Mouse (Mus musculus) olfactory bulb, adult 2 months (tissue): ENCODE measurements at regions not wholly inside any gene's neighbourhood (a gene's known extent, or its start where the extent isn't known, plus 50 kb on each side); places are given as distances from the start of the nearest gene placed in this dataset.

Experiments used
- H3K27ac ChIP-seq: fragments of 200-500 bp; 2 replicates; pipeline ENCODE4 v1.5.1; 2012; ENCODE audit warnings: low read depth, low read length; ENCODE audit not compliant: insufficient read depth
- H3K4me1 ChIP-seq: fragments of 200-500 bp; 2 replicates; pipeline ENCODE4 v1.6.1; 2012; ENCODE audit warnings: low read length; ENCODE audit not compliant: control insufficient read depth, insufficient read depth
- H3K4me3 ChIP-seq: fragments of 200-500 bp; 2 replicates; pipeline ENCODE4 v1.5.1; 2012; ENCODE audit warnings: mild to moderate bottlenecking, low read depth, low read length, moderate library complexity; ENCODE audit not compliant: insufficient read depth
- CTCF ChIP-seq: fragments of 200-500 bp; IDR thresholded peaks from 2 replicates; pipeline ENCODE4 v1.5.1; 2012; ENCODE audit warnings: low read depth, mild to moderate bottlenecking, low read length, moderate library complexity; ENCODE audit not compliant: insufficient read depth
- POLR2A ChIP-seq: fragments of 200-500 bp; IDR thresholded peaks from 2 replicates; pipeline ENCODE4 v1.6.1; 2012; ENCODE audit warnings: mild to moderate bottlenecking, low read depth, low read length, moderate library complexity; ENCODE audit not compliant: insufficient read depth
- WGBS: fragments of 180-500 bp; shearing (Covaris S2); methylation state at CpG from one replicate; pipeline ENCODE4 v1.1.7; 2018; 5-methylcytosine and 5-hydroxymethylcytosine counted together

- Histone ChIP-seq H3K4me1 (no peaks in the 10 kb centered on the region), H3K27ac (no peak overlapping the region), H3K4me3 (no peak overlapping the region)
- TF ChIP-seq CTCF (no peak), POLR2A (no peak)
- WGBS, result 68% methylated on average over 2 of the region's 2 CpGs
These were observed 67.4 kb upstream of the 1700020N01Rik start for GRCm38 (mm10) chr10:21525555-21525954.

GRCm38 (mm10) chr10:21528396-21528795, 64.5 kb upstream of the 1700020N01Rik start:
- TF ChIP-seq CTCF, result no peak
- no peak for TF ChIP-seq POLR2A
- H3K27ac ChIP-seq, result no peak overlapping the region
- 59% methylated on average over 3 of the region's 3 CpGs for WGBS
- no peaks in the 10 kb centered on the region for H3K4me1 ChIP-seq
- no peak overlapping the region for H3K4me3 ChIP-seq

GRCm38 (mm10) chr10:21529098-21529749, 63.7 kb upstream of the 1700020N01Rik start:
- no peak for TF ChIP-seq POLR2A
- no peak for TF ChIP-seq CTCF
- Histone ChIP-seq H3K4me3 (no peak overlapping the region), H3K27ac (no peak overlapping the region), H3K4me1 (no peaks in the 10 kb centered on the region)
- 77% methylated on average over 10 of the region's 10 CpGs for WGBS

GRCm38 (mm10) chr10:21532142-21532541, 60.8 kb upstream of the 1700020N01Rik start:
- H3K27ac ChIP-seq, result no peak overlapping the region
- 68% methylated on average over 1 of the region's 1 CpGs for whole genome bisulfite sequencing
- no peaks in the 10 kb centered on the region for H3K4me1 ChIP-seq
- TF ChIP-seq POLR2A (no peak), CTCF (no peak)
- no peak overlapping the region for H3K4me3 ChIP-seq

- Histone ChIP-seq H3K4me1 (no peaks in the 10 kb centered on the region), H3K27ac (no peak overlapping the region), H3K4me3 (no peak overlapping the region)
- WGBS, result 81% methylated on average over 5 of the region's 5 CpGs
- TF ChIP-seq POLR2A (no peak), CTCF (no peak)
These were observed 57.3 kb upstream of the 1700020N01Rik start for GRCm38 (mm10) chr10:21535631-21536030.

GRCm38 (mm10) chr10:21538481-21538880, 54.5 kb upstream of the 1700020N01Rik start:
- WGBS, result 74% methylated on average over 6 of the region's 6 CpGs
- Histone ChIP-seq H3K4me1 (no peaks in the 10 kb centered on the region), H3K27ac (no peak overlapping the region), H3K4me3 (no peak overlapping the region)
- no peak for TF ChIP-seq CTCF
- TF ChIP-seq POLR2A, result no peak
